Mouse (Mus musculus) inflammation-experienced regulatory T-cells, adult 16 weeks (primary cell): ENCODE data around the gene Tmem179b. TPM values are rescaled to one million over a fixed set of nuclear protein-coding genes. Genes with fewer than 3 reads are reported as not detected.

Source experiments
- polyA plus RNA-seq: library from polyadenylated mRNA; unstranded; fragments of 100-300 nt; shearing (Covaris generic); gene quantifications from one replicate; pipeline ENCODE4 v1.2.1, GENCODE M21; 2017

Gene Tmem179b
- polyA plus RNA-seq, 1 experiment from 2014 or later = 167 TPM

Other genes with a start within 250 kb of the Tmem179b start
- gene Slc22a8, start 183.2 kb downstream of the Tmem179b start, polyA plus RNA-seq = not detected
- not detected for gene Slc22a6, start 156.4 kb downstream of the Tmem179b start, polyA plus RNA-seq
- not detected for gene Chrm1, start 110.7 kb downstream of the Tmem179b start, polyA plus RNA-seq
- gene Slc3a2, start 51.1 kb downstream of the Tmem179b start, polyA plus RNA-seq = 132 TPM
- 88.5 TPM for gene Wdr74, start 38.6 kb downstream of the Tmem179b start, polyA plus RNA-seq
- 1.1 TPM for gene 1700092M07Rik, start 33.7 kb downstream of the Tmem179b start, polyA plus RNA-seq
- gene Stx5a, start 33.1 kb downstream of the Tmem179b start, polyA plus RNA-seq = 189 TPM
- gene Nxf1, start 17.4 kb downstream of the Tmem179b start, polyA plus RNA-seq = 324 TPM
- gene Tmem223, start 3.5 kb downstream of the Tmem179b start, polyA plus RNA-seq = 107 TPM
- gene Taf6l, start 11.9 kb upstream of the Tmem179b start, polyA plus RNA-seq = 6.1 TPM
- 172 TPM for gene Polr2g, start 24.1 kb upstream of the Tmem179b start, polyA plus RNA-seq
- gene Zbtb3, start 28.1 kb upstream of the Tmem179b start, polyA plus RNA-seq = 4.3 TPM
- gene Ttc9c, start 44.9 kb upstream of the Tmem179b start, polyA plus RNA-seq = 57.9 TPM
- gene Hnrnpul2, start 45.5 kb upstream of the Tmem179b start, polyA plus RNA-seq = 5.4 TPM
- gene AC129217.1, start 55.3 kb upstream of the Tmem179b start, polyA plus RNA-seq = not detected
- 112 TPM for gene Bscl2, start 63.0 kb upstream of the Tmem179b start, polyA plus RNA-seq
- gene Gng3, start 64.7 kb upstream of the Tmem179b start, polyA plus RNA-seq = 0.45 TPM
- not detected for gene Lrrn4cl, start 76.3 kb upstream of the Tmem179b start, polyA plus RNA-seq
- gene Ubxn1, start 97.0 kb upstream of the Tmem179b start, polyA plus RNA-seq = 165 TPM
- 82.7 TPM for gene Uqcc3, start 106.5 kb upstream of the Tmem179b start, polyA plus RNA-seq
- gene Lbhd1, start 109.3 kb upstream of the Tmem179b start, polyA plus RNA-seq = 75.6 TPM
- gene Gm49403, start 109.5 kb upstream of the Tmem179b start, polyA plus RNA-seq = not detected
- gene 1810009A15Rik, start 114.4 kb upstream of the Tmem179b start, polyA plus RNA-seq = 74.5 TPM
- not detected for gene Gm49416, start 114.5 kb upstream of the Tmem179b start, polyA plus RNA-seq
- 55.6 TPM for gene Ints5, start 118.5 kb upstream of the Tmem179b start, polyA plus RNA-seq
- gene Ganab, start 123.6 kb upstream of the Tmem179b start, polyA plus RNA-seq = 145 TPM
- 37.2 TPM for gene B3gat3, start 145.9 kb upstream of the Tmem179b start, polyA plus RNA-seq
- 11.8 TPM for gene Rom1, start 154.9 kb upstream of the Tmem179b start, polyA plus RNA-seq
- gene Eml3, start 155.1 kb upstream of the Tmem179b start, polyA plus RNA-seq = 76.0 TPM
- 248 TPM for gene Mta2, start 167.4 kb upstream of the Tmem179b start, polyA plus RNA-seq
- 55.5 TPM for gene Tut1, start 179.4 kb upstream of the Tmem179b start, polyA plus RNA-seq
- gene Eef1g, start 192.6 kb upstream of the Tmem179b start, polyA plus RNA-seq = 297 TPM
- 137 TPM for gene Ahnak, start 214.8 kb upstream of the Tmem179b start, polyA plus RNA-seq